Mouse (Mus musculus) heart, embryonic 16.5 days (tissue): ENCODE measurements around the gene Hoxb8. TPM values are rescaled to one million over a fixed set of nuclear protein-coding genes. Genes with fewer than 3 reads are reported as not detected.

Experiments used
- ATAC-seq: fragments of 200-750 bp; cut with Nextera tagmentation; replicated peaks from 2 replicates; pipeline ENCODE4 v1.8.0; 2017; ENCODE audit warnings: moderate number of reproducible peaks; ENCODE audit not compliant: insufficient read depth, low FRiP score; ENCODE audit errors: extremely low read depth
- H3K27ac ChIP-seq: fragments of 300-500 bp; sonication (generic); 2 replicates; pipeline ENCODE4 v1.5.1; 2014; ENCODE audit warnings: mild to moderate bottlenecking, low read length, control low read depth, moderate library complexity
- H3K27me3 ChIP-seq: fragments of 300-500 bp; sonication (generic); 2 replicates; pipeline ENCODE4 v1.6.1; 2014; ENCODE audit warnings: low read length, mixed read lengths; ENCODE audit not compliant: control insufficient read depth, insufficient read depth
- H3K36me3 ChIP-seq: fragments of 300-500 bp; sonication (generic); 2 replicates; pipeline ENCODE4 v1.6.1; 2014; ENCODE audit not compliant: control insufficient read depth, insufficient read depth
- H3K4me1 ChIP-seq: fragments of 300-500 bp; sonication (generic); 2 replicates; pipeline ENCODE4 v1.6.1; 2014; ENCODE audit warnings: low read length, mixed read lengths; ENCODE audit not compliant: control insufficient read depth, insufficient read depth
- H3K4me2 ChIP-seq: fragments of 300-500 bp; sonication (generic); 2 replicates; pipeline ENCODE4 v1.6.1; 2014; ENCODE audit warnings: low read depth, mild to moderate bottlenecking, control low read depth, low read length
- H3K4me3 ChIP-seq: fragments of 300-500 bp; sonication (generic); 2 replicates; pipeline ENCODE4 v1.5.1; 2014; ENCODE audit warnings: mild to moderate bottlenecking, control low read depth, low read length
- H3K9ac ChIP-seq: fragments of 300-500 bp; sonication (generic); 2 replicates; pipeline ENCODE4 v1.6.1; 2014; ENCODE audit warnings: low read length, control low read depth
- H3K9me3 ChIP-seq: fragments of 300-500 bp; sonication (generic); replicated peaks from 2 replicates; pipeline ENCODE4 v1.6.1; 2016; ENCODE audit warnings: low read length; ENCODE audit not compliant: control insufficient read depth
- WGBS: fragments of 180-500 bp; shearing (Covaris S2); extraction: QIAGEN DNeasy Blood & Tissue Kit; methylation state at CpG from one replicate; pipeline ENCODE4 v1.1.7; 2014; 5-methylcytosine and 5-hydroxymethylcytosine counted together
- polyA plus RNA-seq: library from polyadenylated mRNA; unstranded; fragments of >200 nt; fragmentation: Nextera tagmentation; extraction: Ambion mirVana; gene quantifications from 2 replicates; pipeline ENCODE4 v1.2.1, GENCODE M21; 2015

Gene Hoxb8
- polyA plus RNA-seq, 1 experiment from 2014 or later: not detected

DNA sequence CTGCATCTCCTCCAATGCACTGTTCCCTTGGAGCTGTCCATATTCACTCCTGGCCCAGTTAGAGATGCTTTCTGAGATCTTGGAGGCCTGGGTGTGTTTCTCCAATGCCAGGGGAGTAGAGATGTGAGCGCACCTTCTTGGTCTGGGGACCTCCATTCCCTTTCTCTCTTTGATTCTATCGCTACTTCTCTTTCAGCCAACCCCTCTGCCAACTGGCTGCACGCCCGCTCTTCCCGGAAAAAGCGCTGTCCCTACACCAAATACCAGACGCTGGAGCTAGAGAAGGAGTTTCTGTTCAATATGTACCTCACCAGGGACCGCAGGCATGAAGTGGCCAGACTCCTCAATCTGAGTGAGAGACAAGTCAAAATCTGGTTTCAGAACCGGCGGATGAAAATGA is 7.3 kb upstream of the Hoxb8 start:
- Histone ChIP-seq H3K4me1 (0 out of 2 replicates have a peak, but pooled peaks cover 2% of the 10 kb centered on the region), H3K4me2 (no peak overlapping the region), H3K27ac (no peak overlapping the region), H3K9me3 (no peaks in the 10 kb centered on the region), H3K9ac (no peak overlapping the region), H3K4me3 (no peak overlapping the region), H3K27me3 (peaks cover 96% of the 10 kb centered on the region), H3K36me3 (no peaks in the 10 kb centered on the region)
- no peak for ATAC-seq
- WGBS: 10% methylated on average over 10 of the region's 10 CpGs

DNA sequence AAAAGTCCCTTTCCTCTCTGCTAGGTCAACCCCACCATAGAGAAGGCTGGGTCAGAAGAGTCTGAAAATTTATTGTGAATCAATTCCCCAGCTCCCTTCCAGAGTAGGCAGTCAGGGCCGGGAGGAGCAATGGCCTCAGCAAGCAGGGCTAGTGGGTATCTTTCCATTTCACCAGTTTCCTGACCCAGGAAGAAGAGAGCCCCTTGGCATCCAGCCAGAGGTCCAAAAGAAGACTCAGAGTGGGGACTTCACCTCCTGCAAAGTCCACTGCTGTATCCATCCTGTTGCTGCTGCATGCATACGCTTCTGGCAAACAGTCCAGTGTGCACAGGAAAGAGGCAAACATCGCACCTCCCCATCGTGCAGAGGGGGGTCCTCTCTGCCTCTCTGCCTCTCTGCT is 5.8 kb upstream of the Hoxb8 start:
- Histone ChIP-seq H3K36me3 (no peaks in the 10 kb centered on the region), H3K9me3 (no peaks in the 10 kb centered on the region), H3K27ac (no peak overlapping the region), H3K27me3 (peaks cover 95% of the 10 kb centered on the region), H3K9ac (no peak overlapping the region), H3K4me3 (no peak overlapping the region), H3K4me2 (no peak overlapping the region), H3K4me1 (0 out of 2 replicates have a peak, but pooled peaks cover 1% of the 10 kb centered on the region)
- ATAC-seq: no peak
- WGBS: 6% methylated on average over 4 of the region's 4 CpGs

DNA sequence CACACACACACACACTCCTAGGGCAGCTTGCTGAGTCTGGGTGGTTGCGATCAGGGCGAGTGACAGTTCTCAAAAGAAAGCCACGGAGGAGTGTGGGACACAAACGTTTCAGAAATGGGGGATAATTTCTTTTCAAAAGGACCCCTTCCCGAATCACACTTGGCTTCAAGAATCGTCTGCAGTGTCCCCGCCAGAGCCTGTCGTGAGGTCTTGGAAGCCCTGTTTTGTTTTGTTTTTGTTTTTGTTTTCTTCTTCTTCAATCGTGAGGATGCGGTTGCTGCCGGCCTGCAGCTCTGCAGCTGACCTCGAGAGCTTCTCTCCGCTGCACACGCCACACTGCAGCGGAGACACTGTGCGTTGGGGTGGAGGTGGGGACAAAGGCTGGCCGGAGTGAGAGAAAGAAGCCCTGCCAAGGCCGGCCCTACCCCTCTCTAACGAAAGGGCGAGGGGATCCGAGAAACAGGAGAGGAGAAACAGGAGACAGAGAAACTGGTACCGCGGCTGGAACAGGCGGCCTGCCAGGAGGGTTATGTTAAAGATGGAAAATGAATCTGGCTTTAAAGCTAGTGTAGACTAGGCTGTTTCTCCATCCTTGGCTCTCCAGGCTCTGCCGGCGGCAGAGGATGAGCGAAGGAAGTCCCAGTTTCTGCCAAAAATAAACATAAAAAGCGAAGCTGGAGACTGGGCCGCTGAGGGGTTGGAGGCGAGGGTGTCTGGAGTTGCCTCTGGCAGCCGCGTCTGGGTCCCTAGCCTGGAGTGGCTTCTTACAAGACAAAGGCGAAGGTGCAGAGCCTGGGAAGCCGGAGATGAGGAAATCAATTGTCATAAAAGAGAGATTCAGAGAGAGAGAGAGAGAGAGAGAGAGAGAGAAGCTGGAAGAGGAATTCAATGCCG is 4.3 kb upstream of the Hoxb8 start:
- Histone ChIP-seq H3K4me3 (no peak overlapping the region), H3K9ac (no peak overlapping the region), H3K9me3 (no peaks in the 10 kb centered on the region), H3K4me2 (no peak overlapping the region), H3K27me3 (peaks cover 94% of the 10 kb centered on the region), H3K36me3 (no peaks in the 10 kb centered on the region), H3K27ac (no peak overlapping the region), H3K4me1 (no peaks in the 10 kb centered on the region)
- ATAC-seq: no peak
- WGBS: 3% methylated on average over 35 of the region's 35 CpGs

DNA sequence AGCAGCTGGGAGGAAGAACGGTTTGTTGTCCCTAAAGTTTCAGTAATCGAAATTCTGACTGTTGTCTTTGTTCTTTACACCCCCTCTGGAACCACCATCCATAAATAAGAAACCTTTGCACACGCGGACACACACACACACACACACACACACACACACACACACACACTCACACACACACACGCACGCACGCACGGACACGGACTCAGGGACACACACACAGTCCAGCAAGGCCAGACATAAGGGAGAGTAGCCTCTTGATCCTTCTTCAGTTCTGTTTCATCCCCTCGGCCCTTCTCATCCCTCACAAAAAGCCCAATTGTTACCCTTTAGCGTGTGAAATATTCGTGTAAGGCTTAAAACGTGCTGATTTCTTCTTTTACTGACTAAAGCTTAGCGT is 3.4 kb upstream of the Hoxb8 start:
- no peak overlapping the region for H3K27ac ChIP-seq
- no peak overlapping the region for H3K4me2 ChIP-seq
- H3K36me3 ChIP-seq: no peaks in the 10 kb centered on the region
- no peaks in the 10 kb centered on the region for H3K4me1 ChIP-seq
- H3K9me3 ChIP-seq: no peaks in the 10 kb centered on the region
- no peak for ATAC-seq
- peaks cover 92% of the 10 kb centered on the region for H3K27me3 ChIP-seq
- WGBS: 27% methylated on average over 14 of the region's 14 CpGs
- H3K9ac ChIP-seq: no peak overlapping the region
- H3K4me3 ChIP-seq: no peak overlapping the region

DNA sequence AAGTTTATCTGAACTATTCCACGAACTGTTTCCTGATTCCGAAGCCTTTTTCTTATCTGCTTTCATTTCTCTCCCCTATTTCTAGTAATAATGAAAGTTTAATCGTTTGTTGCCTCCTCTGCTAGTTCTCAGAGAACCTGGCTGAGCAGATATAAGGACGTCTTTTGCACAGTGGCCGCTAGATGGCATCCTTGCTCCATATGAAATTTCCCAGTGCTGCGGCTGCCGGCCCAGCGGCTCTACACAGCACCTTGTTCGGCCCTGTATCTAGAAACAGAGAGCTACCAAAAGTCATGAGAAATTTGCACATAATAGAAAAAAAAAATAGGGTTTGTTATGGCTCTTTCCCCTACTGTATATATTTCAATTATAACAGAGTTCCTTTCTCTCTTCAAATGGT is 2.9 kb upstream of the Hoxb8 start:
- no peaks in the 10 kb centered on the region for H3K36me3 ChIP-seq
- peak; percentile 67; the same call in 1 of the 2 replicates for ATAC-seq
- no peak overlapping the region for H3K4me2 ChIP-seq
- no peak overlapping the region for H3K4me3 ChIP-seq
- WGBS: under 1% methylated on average over 9 of the region's 9 CpGs
- no peaks in the 10 kb centered on the region for H3K9me3 ChIP-seq
- H3K27ac ChIP-seq: no peak overlapping the region
- H3K27me3 ChIP-seq: peaks cover 92% of the 10 kb centered on the region
- peaks cover under 1% of the 10 kb centered on the region for H3K4me1 ChIP-seq
- no peak overlapping the region for H3K9ac ChIP-seq

DNA sequence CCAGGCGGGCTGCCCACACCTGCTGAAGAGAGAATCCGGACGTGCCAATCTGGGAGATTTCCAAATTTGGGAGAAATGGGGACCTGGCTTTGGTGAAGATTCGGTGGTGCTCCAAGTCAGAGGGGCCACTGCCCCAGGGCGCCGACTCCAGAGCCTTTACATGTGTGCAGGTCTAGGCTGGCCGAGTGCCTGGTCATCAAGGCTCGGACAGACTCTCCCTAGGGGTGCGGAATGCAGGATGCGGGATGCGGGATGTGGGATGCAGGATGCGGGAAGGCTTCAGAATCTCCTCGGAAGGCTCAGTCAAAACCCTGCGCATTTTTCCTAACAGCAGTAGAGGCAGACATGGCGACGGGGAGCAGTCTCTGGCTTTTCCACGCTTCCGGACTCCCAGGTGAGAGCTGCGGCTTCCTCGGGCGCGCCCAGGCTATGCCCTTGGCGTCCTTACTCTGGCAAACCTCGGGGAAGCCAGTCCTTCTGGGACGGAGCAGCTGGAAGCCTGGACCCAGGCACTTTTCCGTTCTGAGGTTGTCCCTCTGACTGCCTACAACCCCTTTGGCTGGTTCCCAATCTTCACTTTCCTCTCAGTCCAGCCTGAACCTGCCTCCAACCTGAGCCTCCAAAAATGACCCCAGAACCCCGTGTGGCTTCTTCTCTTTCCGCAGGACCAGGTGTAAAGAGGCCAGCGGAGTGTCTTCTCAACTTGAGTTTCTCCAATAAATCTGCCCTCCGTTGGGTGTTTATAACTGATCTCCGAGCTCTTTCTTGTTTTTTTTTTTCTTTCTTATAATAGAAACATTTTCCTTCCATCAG is 2.1 kb upstream of the Hoxb8 start:
- ATAC-seq: no peak
- Histone ChIP-seq H3K4me3 (no peak overlapping the region), H3K9ac (no peak overlapping the region), H3K9me3 (no peaks in the 10 kb centered on the region), H3K4me2 (no peak overlapping the region), H3K27ac (no peak overlapping the region), H3K36me3 (no peaks in the 10 kb centered on the region), H3K27me3 (peaks cover 88% of the 10 kb centered on the region), H3K4me1 (peaks cover 5% of the 10 kb centered on the region)
- 4% methylated on average over 31 of the region's 31 CpGs for WGBS

DNA sequence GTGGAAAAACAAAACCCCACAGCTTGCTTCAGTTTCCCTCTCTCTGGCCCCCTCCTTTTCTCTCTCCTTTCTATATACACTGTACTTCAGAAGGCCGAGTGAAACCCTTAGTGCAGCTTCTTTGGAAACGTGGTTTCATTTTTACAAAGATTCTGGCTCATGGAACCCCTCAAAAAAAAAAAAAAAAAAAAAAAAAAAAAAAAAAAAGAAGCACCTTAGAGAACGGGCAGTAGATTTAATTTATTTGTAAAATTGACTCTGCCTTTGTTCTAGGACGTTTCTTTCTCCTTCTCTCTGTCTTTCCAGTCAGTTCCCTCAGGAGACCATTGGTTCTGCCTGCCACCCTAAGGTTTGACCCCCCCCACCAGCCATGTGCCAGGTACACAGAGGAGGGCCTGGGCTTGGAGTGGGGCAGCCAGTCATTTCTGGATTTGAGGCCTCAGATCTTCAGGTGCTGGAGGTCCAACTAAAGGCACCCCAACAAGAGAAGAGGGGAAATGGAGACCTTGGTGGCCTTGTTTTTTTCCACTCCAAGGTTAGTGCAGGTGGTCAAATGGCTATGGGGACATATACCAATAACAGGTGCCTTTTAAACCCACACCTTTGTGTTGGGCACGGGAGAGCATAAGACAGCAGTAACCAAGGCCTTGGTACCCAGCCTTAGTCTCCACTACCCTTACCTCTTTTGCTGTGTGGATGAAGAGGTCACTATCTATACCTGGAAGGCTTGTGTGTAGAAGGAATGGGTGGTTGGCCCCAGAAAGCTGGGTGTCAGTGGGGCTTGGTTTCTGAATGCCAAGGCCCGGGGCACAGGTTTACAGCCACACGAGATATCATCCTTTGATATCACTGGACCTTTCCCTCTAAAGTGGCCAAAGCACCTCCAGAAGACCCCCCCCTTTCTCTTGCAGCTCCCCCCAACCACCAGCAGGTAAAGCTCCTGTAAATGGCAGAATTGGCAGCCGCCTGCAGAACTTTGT is 1.0 kb upstream of the Hoxb8 start:
- Histone ChIP-seq H3K27me3 (peaks cover 87% of the 10 kb centered on the region), H3K9ac (no peak overlapping the region), H3K9me3 (no peaks in the 10 kb centered on the region), H3K4me1 (peaks cover 5% of the 10 kb centered on the region), H3K4me2 (no peak overlapping the region), H3K27ac (no peak overlapping the region), H3K4me3 (no peak overlapping the region), H3K36me3 (no peaks in the 10 kb centered on the region)
- WGBS: 13% methylated on average over 8 of the region's 8 CpGs
- no peak for ATAC-seq

DNA sequence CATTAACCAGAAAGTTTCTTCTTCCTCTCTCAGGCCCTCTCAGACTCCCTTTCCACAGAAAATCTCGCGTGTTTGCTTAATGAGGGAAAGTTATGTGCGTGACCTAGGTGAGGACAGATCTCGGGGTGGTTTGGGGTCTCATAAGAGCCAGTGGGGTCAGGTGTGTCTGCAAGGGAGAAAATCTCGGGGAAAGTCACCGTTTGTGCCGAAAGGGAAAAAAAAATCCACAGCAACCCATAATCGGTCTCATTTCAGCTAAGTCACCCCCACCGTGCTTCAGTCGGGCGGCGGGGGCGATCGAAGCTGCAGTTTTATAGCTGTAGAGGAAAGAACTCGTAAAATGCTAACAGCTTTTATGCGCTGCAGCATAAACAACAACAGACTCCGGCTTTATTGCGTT is 309 bp upstream of the Hoxb8 start:
- WGBS: 6% methylated on average over 18 of the region's 18 CpGs
- Histone ChIP-seq H3K4me3 (no peak overlapping the region), H3K9ac (no peak overlapping the region), H3K27ac (no peak overlapping the region), H3K27me3 (peaks cover 87% of the 10 kb centered on the region), H3K36me3 (no peaks in the 10 kb centered on the region), H3K4me1 (peaks cover 5% of the 10 kb centered on the region), H3K4me2 (no peak overlapping the region), H3K9me3 (no peaks in the 10 kb centered on the region)
- ATAC-seq: no peak
